Mouse (Mus musculus): Measurements from ENCODE around the gene Gcm2.

Gcm2 gene

DNA sequence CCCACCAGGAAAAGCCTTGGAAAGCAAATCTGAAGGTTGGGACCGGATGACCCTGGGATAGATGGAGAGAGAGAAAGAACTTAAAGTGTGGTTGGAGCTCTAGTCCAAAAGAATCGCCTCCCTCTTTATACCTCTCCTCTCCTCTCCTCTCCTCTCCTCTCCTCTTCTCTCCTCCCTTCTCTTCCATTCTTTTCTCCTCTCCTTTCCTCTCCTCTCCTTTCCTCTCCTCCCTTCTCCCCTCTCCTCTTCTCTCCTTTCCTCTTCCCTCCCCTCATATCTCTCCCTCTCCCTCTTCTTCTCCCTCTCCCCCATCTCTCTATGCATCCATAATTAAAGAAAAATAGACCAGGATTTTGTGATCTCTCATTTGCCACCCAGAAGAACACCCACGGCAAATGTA is at the start of gene Gcm2:
Gene Gcm2 (minus strand): TSS at position 101 of the 400 bp plus-strand sequence.
- no peak for DNase-seq

- no peak for DNase-seq
Measured at GRCm38 (mm10) chr13:41158426-41158825, 47.6 kb upstream of the Gcm2 start.

- no peak for DNase-seq
Measured at GRCm38 (mm10) chr13:41153146-41153545, 42.3 kb upstream of the Gcm2 start.

GRCm38 (mm10) chr13:41146271-41146670 is 35.4 kb upstream of the Gcm2 start:
- DNase-seq, result peak; percentile 69 to 70

DNA sequence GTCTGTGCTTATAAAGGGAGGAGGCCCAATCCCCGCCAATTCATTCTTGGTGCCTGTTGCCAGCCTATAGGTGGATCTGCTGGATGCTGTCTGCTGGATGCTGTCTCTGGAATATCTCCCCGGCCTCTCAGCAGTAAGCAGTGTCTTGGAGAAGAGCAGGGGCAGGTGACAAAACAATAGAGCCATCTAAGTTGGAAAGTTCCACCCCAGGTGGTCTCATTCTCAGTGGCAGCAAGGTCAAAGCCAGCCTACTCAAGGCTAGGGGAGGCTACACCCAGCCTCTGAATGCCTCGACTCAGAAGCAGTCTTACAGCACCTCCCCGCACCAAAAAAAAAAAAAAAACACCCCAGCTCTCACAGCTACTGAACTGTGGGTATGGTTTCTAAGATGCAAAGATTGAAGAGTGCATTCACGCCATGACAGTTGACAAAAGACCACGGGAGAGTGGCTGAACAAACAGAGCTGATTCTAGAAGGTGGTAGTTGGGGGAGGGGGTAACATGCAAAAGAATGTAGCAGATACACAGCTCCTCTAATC is 34.7 kb upstream of the Gcm2 start:
- no peak for DNase-seq

DNA sequence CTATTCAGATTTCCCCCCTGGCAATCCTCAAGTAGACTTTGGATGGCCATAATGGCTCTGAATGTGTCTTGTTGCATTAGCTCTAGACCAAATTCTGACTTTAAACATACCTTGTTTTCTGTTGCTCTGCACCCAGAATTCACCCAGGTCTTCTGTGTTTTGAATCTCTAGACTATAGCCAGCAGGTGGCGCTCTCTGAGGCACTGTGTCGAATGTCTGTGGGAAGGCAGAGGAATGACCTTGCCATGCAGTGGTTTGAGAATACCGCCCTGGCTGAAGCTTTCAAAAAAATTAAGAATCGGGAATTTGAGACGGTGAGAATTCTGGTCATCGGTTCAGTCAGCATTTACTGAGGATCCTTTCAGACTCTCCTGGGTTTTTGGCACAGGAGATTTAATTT is 24.1 kb upstream of the Gcm2 start:
- peak; percentile 67 to 69 for DNase-seq

GRCm38 (mm10) chr13:41129061-41129460 is 18.2 kb upstream of the Gcm2 start:
- DNase-seq, result no peak

DNA sequence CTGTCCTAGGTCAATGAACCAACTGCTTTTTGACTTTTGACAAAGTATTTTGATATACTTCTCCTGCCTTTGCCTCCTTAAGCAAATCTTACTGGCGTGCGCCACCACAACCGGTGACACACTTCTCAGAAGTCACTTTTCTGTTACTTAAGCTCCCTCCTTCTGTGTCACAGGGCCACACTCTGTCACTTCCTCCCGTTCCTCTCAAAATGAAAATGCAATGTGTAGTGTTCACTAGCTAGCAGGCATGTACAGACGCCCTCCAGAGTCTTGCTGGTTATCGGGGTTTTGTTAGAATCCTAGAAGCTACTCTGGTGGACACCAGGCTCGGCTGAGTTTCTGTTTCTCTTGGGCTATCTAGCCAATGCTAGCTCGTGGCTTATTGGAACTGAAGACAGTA is 17.5 kb upstream of the Gcm2 start:
- no peak for DNase-seq

DNA sequence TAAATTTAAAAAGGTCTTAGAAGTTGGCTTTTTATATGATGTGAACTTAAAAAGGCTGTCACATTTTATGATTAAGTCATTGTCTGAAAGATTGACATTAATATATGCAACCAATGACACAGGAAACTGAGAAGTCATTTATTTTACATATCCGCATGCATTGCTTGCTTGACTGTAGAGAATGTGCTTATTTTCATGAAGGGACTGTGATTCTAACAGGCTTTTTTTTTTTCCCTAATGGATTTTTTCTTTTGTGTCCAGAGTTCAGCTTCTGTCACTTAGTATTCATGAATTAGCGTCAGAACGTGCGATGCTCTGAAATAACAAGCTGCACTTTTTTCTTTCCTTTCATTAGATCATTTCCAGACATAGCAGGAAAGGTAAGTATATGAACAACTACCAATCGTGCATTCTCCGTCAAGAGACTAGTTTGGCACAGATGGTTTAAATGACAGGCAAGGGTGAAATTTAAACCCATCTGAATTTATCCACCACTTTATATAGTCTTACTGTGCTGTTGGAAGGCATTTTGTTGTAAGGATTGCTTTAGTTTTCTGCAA is 12.9 kb upstream of the Gcm2 start:
- DNase-seq, result no peak

DNA sequence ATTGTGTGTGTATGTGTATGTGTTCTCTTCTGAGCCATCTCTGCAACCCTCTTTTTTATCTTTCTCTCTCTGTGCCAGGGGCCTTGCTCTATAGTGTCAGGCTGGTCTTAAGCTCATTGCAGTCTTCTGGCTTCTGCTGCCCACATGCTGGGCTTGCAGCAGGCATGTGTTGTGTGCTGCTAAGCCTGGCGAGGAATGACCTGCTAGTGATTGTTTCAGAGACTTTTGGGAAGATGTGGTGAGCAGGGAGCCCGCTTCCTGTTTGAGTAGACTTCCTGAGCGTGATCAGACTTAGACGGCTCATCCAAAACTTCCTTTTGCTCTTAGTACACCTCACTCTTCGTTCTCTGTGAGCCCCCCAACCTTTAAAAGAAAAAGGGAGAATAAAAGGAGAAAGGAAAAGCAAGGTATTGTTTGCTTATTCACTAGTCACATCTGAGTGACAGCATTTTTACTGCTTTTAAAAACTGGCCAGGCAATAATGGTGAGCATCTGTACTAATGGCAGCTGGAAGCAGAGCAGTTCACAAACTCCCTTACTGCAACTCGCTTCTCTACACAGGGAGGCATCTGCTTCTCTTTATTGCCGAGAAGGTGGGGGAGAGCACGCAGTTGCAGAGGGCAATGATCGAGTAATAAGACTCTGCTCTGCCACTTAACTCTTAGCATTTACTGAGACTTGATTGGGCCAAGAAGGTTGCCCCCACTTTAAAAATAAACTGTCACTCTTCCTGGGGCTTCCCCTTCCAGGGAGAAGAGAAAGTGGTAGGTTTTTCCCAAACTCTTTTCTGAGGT is 8.5 kb upstream of the Gcm2 start:
- no peak for DNase-seq

GRCm38 (mm10) chr13:41113940-41114339 is 3.1 kb upstream of the Gcm2 start, which contains the start of gene Sycp2l:
Sycp2l (plus strand) TSS chr13:41114307.
- no peak for DNase-seq

GRCm38 (mm10) chr13:41105541-41105940 is 5.3 kb downstream of the Gcm2 start:
- peak in 1 of 2 experiments; percentile 7 for DNase-seq

GRCm38 (mm10) chr13:41103841-41104525 is 6.9 kb downstream of the Gcm2 start:
- DNase-seq, result no peak

DNA sequence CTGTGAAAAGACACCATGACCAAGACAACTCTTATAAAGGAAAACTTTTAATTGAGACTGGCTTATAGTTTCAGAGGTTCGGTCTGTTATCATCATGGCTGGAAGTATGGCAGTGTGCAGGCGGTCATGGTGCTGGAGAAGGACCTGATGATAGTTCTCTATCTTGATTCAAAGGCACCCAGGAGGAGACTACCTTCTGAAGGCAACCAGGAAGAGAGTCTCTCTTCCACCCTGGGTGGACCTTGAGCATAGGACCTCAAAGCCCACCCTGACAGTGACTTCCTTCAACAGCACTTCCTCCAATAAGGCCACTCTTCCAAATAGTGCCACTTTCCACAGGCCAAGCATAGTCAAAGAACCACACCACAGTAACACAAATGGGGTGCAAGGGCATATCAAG is 10.8 kb downstream of the Gcm2 start:
- DNase-seq, result no peak

- no peak for DNase-seq
Measured at GRCm38 (mm10) chr13:41098325-41098724, 12.5 kb downstream of the Gcm2 start.

DNA sequence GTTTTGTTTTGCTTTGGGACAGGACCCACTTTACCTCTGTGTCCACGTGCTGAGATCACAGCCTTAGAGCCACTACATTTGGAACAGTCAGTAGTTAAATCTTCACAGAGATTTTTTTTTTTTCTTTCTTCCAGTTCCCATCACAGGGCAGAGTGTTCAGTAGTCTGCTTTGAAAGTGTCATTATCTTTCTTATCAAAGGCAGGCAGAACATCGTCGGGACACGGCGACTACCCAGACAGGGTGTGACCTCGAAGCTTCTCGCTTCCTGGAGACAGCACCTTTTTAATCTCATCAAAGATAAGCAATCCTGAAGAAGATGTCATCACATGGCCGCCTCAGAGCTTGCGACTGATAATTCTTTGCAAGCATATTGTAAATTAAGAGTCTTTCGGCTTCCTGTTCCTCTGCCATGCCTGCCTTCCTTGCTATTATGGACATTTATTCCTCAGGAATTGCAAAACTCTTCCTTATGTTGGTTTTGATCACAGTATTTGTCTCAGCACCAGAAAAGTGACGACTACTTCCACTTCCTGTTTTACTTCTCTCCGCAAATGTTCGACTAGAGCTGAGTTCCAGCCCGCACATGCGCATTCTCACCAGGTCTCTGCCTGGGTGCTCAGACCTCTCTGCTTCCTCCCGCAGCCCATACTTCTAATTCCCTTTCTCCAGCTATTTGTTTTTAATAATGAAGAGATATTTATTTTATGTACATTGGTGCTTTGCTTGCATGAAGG is 13.3 kb downstream of the Gcm2 start:
- peak; percentile 67 to 70 for DNase-seq

DNA sequence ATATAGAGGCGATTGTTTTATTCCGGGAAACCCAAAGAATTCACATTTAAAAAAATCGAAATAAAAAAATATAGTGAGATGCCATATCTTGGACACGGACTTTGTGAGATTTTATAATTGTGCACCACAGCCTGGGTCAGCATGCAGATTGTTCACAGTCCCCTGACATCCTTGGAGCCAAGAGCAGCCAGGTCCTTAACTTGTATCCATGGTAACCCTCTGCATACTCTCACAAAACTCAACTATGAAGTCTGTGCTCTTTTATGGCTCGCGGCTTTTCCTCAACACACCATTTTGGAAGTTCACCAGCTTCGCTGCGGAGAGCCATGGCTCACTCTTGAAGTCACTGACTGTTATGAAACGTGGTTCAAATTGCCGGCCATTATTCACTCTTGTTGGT is 16.7 kb downstream of the Gcm2 start:
- no peak for DNase-seq

DNA sequence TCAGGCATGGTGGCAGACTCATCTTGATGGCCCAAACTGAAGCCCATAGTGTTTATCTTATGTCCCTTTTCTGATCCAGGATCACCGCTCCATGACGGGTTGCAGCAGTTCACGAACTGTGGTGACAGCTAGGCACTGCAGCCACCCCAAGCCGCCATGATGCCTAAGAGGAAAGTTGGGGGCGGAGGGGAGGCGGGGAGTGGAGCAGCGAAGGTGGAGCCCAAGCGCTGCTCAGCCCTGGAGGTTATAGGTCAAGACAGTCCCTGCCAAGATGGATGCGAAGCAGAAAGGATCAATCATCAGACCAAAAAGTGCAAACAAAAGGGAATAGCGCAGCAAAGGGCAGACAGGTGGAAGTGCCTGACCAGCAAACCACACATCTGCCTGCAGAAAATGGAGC is 19.6 kb downstream of the Gcm2 start:
- no peak for DNase-seq

GRCm38 (mm10) chr13:41088746-41089145 is 22.1 kb downstream of the Gcm2 start:
- DNase-seq, result no peak

GRCm38 (mm10) chr13:41085140-41085539 is 25.7 kb downstream of the Gcm2 start:
- DNase-seq, result no peak

DNA sequence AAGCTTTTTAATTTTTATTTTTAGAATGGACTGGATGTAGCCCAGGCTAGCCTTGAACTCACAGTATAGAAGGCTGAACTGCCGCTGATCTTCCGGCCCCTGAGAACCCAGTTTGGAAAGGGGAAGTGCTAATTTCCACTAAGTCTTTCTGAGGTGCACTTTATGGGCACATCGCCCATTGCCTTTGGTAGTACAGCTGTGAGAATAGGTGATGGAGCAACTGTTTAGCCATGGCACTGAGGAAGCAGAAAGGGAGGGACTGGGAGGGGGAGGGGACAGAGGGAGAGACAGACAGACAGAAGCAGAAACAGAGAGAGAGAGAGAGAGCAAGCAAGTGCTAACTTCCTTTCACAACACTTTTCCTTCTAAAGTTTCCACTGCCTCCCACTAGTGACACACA is 26.3 kb downstream of the Gcm2 start:
- DNase-seq, result no peak

DNA sequence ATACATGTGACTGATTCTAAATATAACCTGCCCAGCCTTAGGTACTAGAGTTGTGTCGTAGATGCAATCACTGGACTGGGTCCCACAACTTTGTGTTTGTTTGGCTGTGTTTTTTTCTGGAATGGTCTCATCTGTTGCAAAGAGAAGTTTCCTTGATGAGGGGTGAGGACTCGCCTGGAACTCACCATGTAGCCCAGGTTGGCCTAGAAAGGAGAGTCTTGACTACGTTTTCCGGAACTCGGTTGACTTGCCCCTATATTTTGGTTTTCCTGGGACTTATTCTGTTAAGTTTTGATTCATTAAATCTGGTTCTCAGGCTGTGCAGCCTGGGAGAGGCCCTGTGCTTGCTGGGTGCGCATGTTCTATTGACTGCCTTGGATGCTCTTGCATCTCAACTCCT is 30.1 kb downstream of the Gcm2 start:
- no peak for DNase-seq

DNA sequence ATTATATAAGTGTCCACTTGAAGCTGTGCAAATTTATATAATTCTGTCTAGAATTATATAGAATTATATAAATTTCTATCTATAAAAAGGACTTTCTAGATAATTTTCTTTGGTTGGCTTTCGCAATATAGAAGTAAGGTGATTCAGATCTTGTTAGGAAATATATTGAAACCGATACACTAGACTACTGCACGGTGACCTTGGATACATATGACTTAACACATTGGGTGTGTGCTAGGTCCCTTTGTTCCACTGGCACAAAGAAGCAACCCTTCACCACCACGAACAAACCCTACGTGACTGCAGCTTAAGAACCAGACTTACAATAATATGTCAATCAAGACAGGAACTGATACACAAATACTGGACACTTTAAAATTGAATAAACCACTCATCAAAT is 31.0 kb downstream of the Gcm2 start:
- no peak for DNase-seq
